Mouse (Mus musculus) embryonic facial prominence, embryonic 10.5 days (tissue): ENCODE results near the gene Cables2. TPM values are rescaled to one million over a fixed set of nuclear protein-coding genes. Genes with fewer than 3 reads are reported as not detected.
"Not testable (repeated sequence)": the region's sequence is repeated elsewhere in the genome, so short reads cannot be mapped to it uniquely, and the experiment has no call there.

ENCODE experiments used
- DNase-seq: peaks from one replicate; pipeline ENCODE4 v3.0.0-alpha.2; 2017; ENCODE audit warnings: low spot score
- H3K27ac ChIP-seq: fragments of 300-500 bp; sonication (generic); replicated peaks from 2 replicates; pipeline ENCODE4 v1.5.1; 2016; ENCODE audit warnings: mild to moderate bottlenecking
- H3K27me3 ChIP-seq: fragments of 300-500 bp; sonication (generic); replicated peaks from 2 replicates; pipeline ENCODE4 v1.6.1; 2016; ENCODE audit warnings: low read depth, mild to moderate bottlenecking; ENCODE audit not compliant: poor library complexity, severe bottlenecking
- H3K36me3 ChIP-seq: fragments of 300-500 bp; sonication (generic); replicated peaks from 2 replicates; pipeline ENCODE4 v1.6.1; 2016; ENCODE audit warnings: mild to moderate bottlenecking, moderate library complexity
- H3K4me1 ChIP-seq: fragments of 300-500 bp; sonication (generic); 2 replicates; pipeline ENCODE4 v1.6.1; 2016
- H3K4me3 ChIP-seq: fragments of 300-500 bp; sonication (generic); 2 replicates; pipeline ENCODE4 v1.5.1; 2016; ENCODE audit warnings: mild to moderate bottlenecking, moderate library complexity
- H3K9me3 ChIP-seq: fragments of 300-500 bp; sonication (generic); 2 replicates; pipeline ENCODE4 v1.6.1; 2016; ENCODE audit warnings: mild to moderate bottlenecking
- WGBS: fragments of 180-500 bp; shearing (Covaris S2); methylation state at CpG from one replicate; pipeline ENCODE4 v1.1.7; 2016; 5-methylcytosine and 5-hydroxymethylcytosine counted together
- polyA plus RNA-seq: library from polyadenylated mRNA; unstranded; fragments of >200 nt; fragmentation: Nextera tagmentation; extraction: Ambion mirVana; gene quantifications from 2 replicates; pipeline ENCODE4 v1.2.1, GENCODE M21; 2016

Gene Cables2
- polyA plus RNA-seq, 1 experiment from 2014 or later, result 12.7 TPM

DNA sequence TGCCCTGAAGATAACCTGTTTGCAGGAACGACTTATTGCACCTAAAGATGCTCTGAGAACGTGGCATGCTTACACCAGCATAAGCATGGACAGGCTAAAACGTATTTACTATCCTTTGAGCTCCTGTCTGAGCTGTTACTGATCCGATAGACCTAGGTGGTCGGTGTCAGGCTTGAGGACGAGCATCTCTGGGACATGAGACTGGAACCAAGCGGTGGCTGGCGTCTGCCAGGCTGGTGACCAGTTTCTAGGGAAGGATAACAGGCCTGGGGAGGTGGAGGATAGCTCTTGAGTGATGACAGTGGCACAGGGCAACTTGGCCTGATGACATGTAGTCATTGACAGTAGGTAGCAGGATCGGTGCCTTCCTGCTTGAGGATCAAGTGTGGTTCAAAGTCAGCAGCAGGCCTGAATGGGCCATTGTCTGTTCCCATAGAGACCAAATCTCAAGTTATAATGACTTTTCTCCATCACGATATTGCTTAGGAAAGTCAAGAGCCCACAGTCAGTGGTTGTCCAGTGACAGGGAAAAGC, 14.3 kb downstream of the Cables2 start:
- Histone ChIP-seq H3K4me3 (0 out of 2 replicates have a peak overlapping the region, but pooled peaks have one; percentile 12), H3K4me1 (peaks cover 25% of the 10 kb centered on the region), H3K36me3 (peaks cover 62% of the 10 kb centered on the region)
- not testable (repeated sequence) for DNase-seq, H3K27ac ChIP-seq, H3K27me3 ChIP-seq, H3K9me3 ChIP-seq
- 81% methylated on average over 10 of the region's 10 CpGs for WGBS

GRCm38 (mm10) chr2:180257963-180258865, 15.1 kb downstream of the Cables2 start:
- H3K36me3 ChIP-seq, result peaks cover 54% of the 10 kb centered on the region
- no peaks in the 10 kb centered on the region for H3K9me3 ChIP-seq
- peak overlapping the region; percentile 85 for H3K4me3 ChIP-seq
- DNase-seq, result no peak
- peak overlapping the region; percentile 92 for H3K27ac ChIP-seq
- WGBS, result 55% methylated on average over 11 of the region's 11 CpGs
- no peaks in the 10 kb centered on the region for H3K27me3 ChIP-seq
- peaks cover 25% of the 10 kb centered on the region for H3K4me1 ChIP-seq

- under 1% methylated on average over 38 of the region's 38 CpGs for WGBS
- H3K4me3 ChIP-seq, result peak within 1 kb of the TSS; percentile 85
- no peaks in the 10 kb centered on the region for H3K9me3 ChIP-seq
- H3K36me3 ChIP-seq, result peaks cover 43% of the 10 kb centered on the region
- DNase-seq, result peak; percentile 98
- no peaks in the 10 kb centered on the region for H3K27me3 ChIP-seq
- peaks cover 25% of the 10 kb centered on the region for H3K4me1 ChIP-seq
- H3K27ac ChIP-seq, result peak within 1 kb of the TSS; percentile 92
Measured at GRCm38 (mm10) chr2:180257001-180257521, 16.2 kb downstream of the Cables2 start, which contains the start of gene Rps21. TSS of gene Rps21 (plus strand) at chr2:180257377.

- WGBS, result 26% methylated on average over 26 of the region's 26 CpGs
- peaks cover 36% of the 10 kb centered on the region for H3K36me3 ChIP-seq
- H3K4me3 ChIP-seq, result peak overlapping the region; percentile 85
- H3K27ac ChIP-seq, result peak overlapping the region; percentile 92
- no peaks in the 10 kb centered on the region for H3K27me3 ChIP-seq
- H3K9me3 ChIP-seq, result no peaks in the 10 kb centered on the region
- peaks cover 25% of the 10 kb centered on the region for H3K4me1 ChIP-seq
- no peak for DNase-seq
Measured at GRCm38 (mm10) chr2:180256296-180257000, 16.8 kb downstream of the Cables2 start.

GRCm38 (mm10) chr2:180255701-180256100, 17.6 kb downstream of the Cables2 start:
- H3K27ac ChIP-seq, result 0 out of 2 replicates have a peak overlapping the region, but pooled peaks have one; percentile 92
- DNase-seq, result no peak
- peaks cover 29% of the 10 kb centered on the region for H3K4me1 ChIP-seq
- peaks cover 29% of the 10 kb centered on the region for H3K36me3 ChIP-seq
- H3K9me3 ChIP-seq, result no peaks in the 10 kb centered on the region
- 92% methylated on average over 9 of the region's 9 CpGs for WGBS
- H3K27me3 ChIP-seq, result no peaks in the 10 kb centered on the region
- peak overlapping the region; percentile 85 for H3K4me3 ChIP-seq

- Histone ChIP-seq H3K36me3 (peaks cover 18% of the 10 kb centered on the region), H3K27me3 (no peaks in the 10 kb centered on the region), H3K27ac (no peak overlapping the region), H3K4me3 (no peak overlapping the region), H3K9me3 (no peaks in the 10 kb centered on the region), H3K4me1 (peaks cover 29% of the 10 kb centered on the region)
- WGBS, result 90% methylated on average over 5 of the region's 5 CpGs
- no peak for DNase-seq
Measured at GRCm38 (mm10) chr2:180254436-180255209, 18.7 kb downstream of the Cables2 start.

DNA sequence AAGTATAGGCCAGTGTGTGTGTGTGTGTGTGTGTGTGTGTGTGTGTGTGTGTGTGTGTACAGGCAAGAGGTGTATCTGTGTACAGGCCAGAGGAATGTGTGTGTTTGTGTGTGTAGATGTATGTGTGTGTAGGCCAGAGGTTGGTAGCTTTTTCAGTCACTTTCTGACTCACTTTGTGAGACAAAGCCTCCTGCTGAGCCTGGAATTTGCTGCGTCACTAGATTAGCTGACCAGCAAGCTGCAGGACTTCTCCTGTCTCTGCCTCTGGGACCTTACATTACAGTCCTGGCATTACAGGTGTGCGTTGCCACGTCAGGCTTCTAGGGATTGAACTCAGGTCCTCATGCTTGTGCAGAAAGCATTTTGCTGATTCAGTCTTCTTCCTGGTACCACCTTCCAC, 21.5 kb downstream of the Cables2 start:
- H3K36me3 ChIP-seq, result no peaks in the 10 kb centered on the region
- no peak for DNase-seq
- no peak overlapping the region for H3K4me3 ChIP-seq
- H3K27ac ChIP-seq, result no peak overlapping the region
- H3K9me3 ChIP-seq, result no peaks in the 10 kb centered on the region
- no peaks in the 10 kb centered on the region for H3K27me3 ChIP-seq
- WGBS, result 50% methylated on average over 3 of the region's 3 CpGs
- peaks cover 19% of the 10 kb centered on the region for H3K4me1 ChIP-seq

DNA sequence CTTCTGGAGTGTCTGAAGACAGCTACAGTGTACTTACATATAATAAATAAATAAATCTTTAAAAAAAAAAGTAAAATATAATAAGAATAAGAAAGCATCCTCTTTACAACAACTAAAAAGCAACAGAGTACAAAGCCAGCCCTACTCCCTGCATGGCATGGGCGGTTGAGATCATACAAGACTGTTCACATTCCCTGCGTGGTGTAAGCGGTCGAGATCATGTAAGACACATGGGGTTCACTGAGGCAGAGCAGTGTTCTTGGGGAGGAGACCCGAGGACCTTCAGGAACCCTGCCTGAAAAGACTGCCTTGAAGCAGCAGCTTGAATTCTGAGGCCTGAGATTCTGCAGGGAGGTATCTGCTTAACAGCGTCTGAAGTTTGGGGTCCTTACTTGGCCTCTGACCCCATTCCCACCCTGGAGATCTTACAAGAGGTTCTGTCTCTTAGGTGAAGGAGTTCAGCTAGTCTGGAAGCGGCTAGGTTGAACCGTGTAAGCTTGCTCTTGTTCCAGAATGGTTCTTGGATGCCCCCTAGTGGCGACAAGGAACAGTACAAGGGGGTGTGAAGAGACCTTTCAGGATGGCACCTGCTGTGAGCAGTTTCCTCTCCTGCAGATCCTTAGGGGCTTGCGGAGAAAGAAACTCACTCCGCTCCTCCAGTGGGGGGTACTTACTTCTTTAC, 22.2 kb downstream of the Cables2 start:
- peak; percentile 82 for DNase-seq
- no peak overlapping the region for H3K4me3 ChIP-seq
- 31% methylated on average over 11 of the region's 11 CpGs for WGBS

GRCm38 (mm10) chr2:180248947-180249660, 24.2 kb downstream of the Cables2 start:
- H3K36me3 ChIP-seq, result no peaks in the 10 kb centered on the region
- H3K9me3 ChIP-seq, result no peaks in the 10 kb centered on the region
- no peak overlapping the region for H3K27ac ChIP-seq
- no peak overlapping the region for H3K4me3 ChIP-seq
- H3K27me3 ChIP-seq, result no peaks in the 10 kb centered on the region
- H3K4me1 ChIP-seq, result peaks cover 9% of the 10 kb centered on the region; the same call in 1 of the 2 replicates
- no peak for DNase-seq
- WGBS, result 59% methylated on average over 9 of the region's 9 CpGs

More for the DNA sequence above, 22.2 kb downstream of the Cables2 start:
- Histone ChIP-seq H3K4me1 (peaks cover 12% of the 10 kb centered on the region), H3K9me3 (no peaks in the 10 kb centered on the region), H3K36me3 (no peaks in the 10 kb centered on the region), H3K27ac (peak overlapping the region; percentile 54; the same call in 1 of the 2 replicates), H3K27me3 (no peaks in the 10 kb centered on the region)

DNA sequence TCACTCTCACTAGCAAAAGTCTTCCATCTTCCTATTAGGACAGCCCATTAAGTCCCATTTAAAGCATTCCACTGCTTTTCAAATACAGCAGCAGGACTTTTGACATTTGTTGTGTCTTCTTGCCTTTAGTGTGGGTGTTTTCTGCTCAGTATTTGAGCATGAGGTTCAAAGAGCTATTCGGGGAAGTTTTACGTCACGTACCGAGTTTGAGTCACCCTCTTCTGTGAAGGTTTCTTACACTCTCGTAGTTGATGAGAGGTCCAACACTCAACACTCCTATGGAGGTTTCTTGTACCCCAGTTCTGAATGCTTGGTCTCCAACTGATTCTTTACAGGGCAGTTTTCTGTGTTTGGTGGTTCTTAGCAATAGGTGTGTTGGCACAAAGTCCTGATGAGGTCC, 25.4 kb downstream of the Cables2 start:
- no peak for DNase-seq
- Histone ChIP-seq H3K27ac (no peak overlapping the region), H3K4me3 (no peak overlapping the region), H3K36me3 (no peaks in the 10 kb centered on the region), H3K27me3 (no peaks in the 10 kb centered on the region), H3K4me1 (peaks cover 9% of the 10 kb centered on the region; the same call in 1 of the 2 replicates), H3K9me3 (no peaks in the 10 kb centered on the region)
- 89% methylated on average over 5 of the region's 5 CpGs for WGBS

GRCm38 (mm10) chr2:180243108-180243507, 30.2 kb downstream of the Cables2 start:
- H3K9me3 ChIP-seq, result no peaks in the 10 kb centered on the region
- H3K36me3 ChIP-seq, result no peaks in the 10 kb centered on the region
- H3K27ac ChIP-seq, result no peak overlapping the region
- H3K4me3 ChIP-seq, result no peak overlapping the region
- 87% methylated on average over 4 of the region's 4 CpGs for WGBS
- no peaks in the 10 kb centered on the region for H3K4me1 ChIP-seq
- H3K27me3 ChIP-seq, result no peaks in the 10 kb centered on the region
- no peak for DNase-seq
